Mouse (Mus musculus) thymus, postnatal 0 days (tissue): ENCODE results near the gene Fam205c. TPM values are rescaled to one million over a fixed set of nuclear protein-coding genes. Genes with fewer than 3 reads are reported as not detected.
"Not testable (repeated sequence)": the region's sequence is repeated elsewhere in the genome, so short reads cannot be mapped to it uniquely, and the experiment has no call there.

Source experiments
- DNase-seq: peaks from one replicate; pipeline ENCODE4 v3.0.0-alpha.2; 2015; ENCODE audit warnings: low spot score
- polyA plus RNA-seq: library from polyadenylated mRNA; unstranded; fragments of >200 nt; fragmentation: Nextera tagmentation; extraction: Ambion mirVana; gene quantifications from 2 replicates; pipeline ENCODE4 v1.2.1, GENCODE M21; 2015

Fam205c gene
- polyA plus RNA-seq, 1 experiment from 2014 or later, result 0.14 TPM

- DNase-seq, result no peak
Observed at GRCm38 (mm10) chr4:42879829-42880676, 6.0 kb upstream of the Fam205c start.

GRCm38 (mm10) chr4:42877657-42878056 lies 3.6 kb upstream of the Fam205c start:
- DNase-seq, result no peak

GRCm38 (mm10) chr4:42876586-42877291 lies 2.7 kb upstream of the Fam205c start:
- peak; percentile 39 for DNase-seq

GRCm38 (mm10) chr4:42872746-42873435 lies 1.1 kb downstream of the Fam205c start:
- DNase-seq, result no peak

- no peak for DNase-seq
Observed at GRCm38 (mm10) chr4:42872151-42872550, 1.9 kb downstream of the Fam205c start.

GRCm38 (mm10) chr4:42870748-42871147 lies 3.3 kb downstream of the Fam205c start:
- no peak for DNase-seq

- no peak for DNase-seq
Observed at GRCm38 (mm10) chr4:42868193-42868592, 5.8 kb downstream of the Fam205c start.

GRCm38 (mm10) chr4:42867390-42867789 lies 6.6 kb downstream of the Fam205c start:
- DNase-seq, result no peak

GRCm38 (mm10) chr4:42863487-42863886 lies 10.5 kb downstream of the Fam205c start:
- DNase-seq, result not testable (repeated sequence)

- DNase-seq, result not testable (repeated sequence)
Observed at GRCm38 (mm10) chr4:42860483-42860882, 13.6 kb downstream of the Fam205c start.

- DNase-seq, result not testable (repeated sequence)
Observed at GRCm38 (mm10) chr4:42856671-42857070, 17.4 kb downstream of the Fam205c start, which contains the start of gene Gm12394. TSS of gene Gm12394 (minus strand) at chr4:42856771.

GRCm38 (mm10) chr4:42853788-42854187 lies 20.2 kb downstream of the Fam205c start, which contains the start of gene Fam205a1:
TSS of gene Fam205a1 (minus strand) at chr4:42853888.
- not testable (repeated sequence) for DNase-seq

Other genes with a start within 250 kb of the Fam205c start
- gene Gm2564, start 244.5 kb downstream of the Fam205c start, polyA plus RNA-seq, result 18.8 and 20.8 TPM in 2 replicates
- gene Ccl27b, start 219.0 kb downstream of the Fam205c start, polyA plus RNA-seq, result 16.4 TPM in 1 of 2 replicates, not detected in the other
- 0.23 and 0.30 TPM in 2 replicates for gene Il11ra2, start 212.3 kb downstream of the Fam205c start, polyA plus RNA-seq
- gene 4930578G10Rik, start 138.7 kb downstream of the Fam205c start, polyA plus RNA-seq, result not detected in 2 replicates
- gene Ccl19, start 117.7 kb downstream of the Fam205c start, polyA plus RNA-seq, result 16.2 and 22.5 TPM in 2 replicates
- 410 and 451 TPM in 2 replicates for gene Ccl21a, start 100.2 kb downstream of the Fam205c start, polyA plus RNA-seq
- gene Fam205a1, start 20.3 kb downstream of the Fam205c start, polyA plus RNA-seq, result not detected in 2 replicates
- gene Gm12394, start 17.5 kb downstream of the Fam205c start, polyA plus RNA-seq, result 0.04 and 0.10 TPM in 2 replicates
- 0.12 and 0.39 TPM in 2 replicates for gene Phf24, start 42.4 kb upstream of the Fam205c start, polyA plus RNA-seq
- gene Dnajb5, start 75.6 kb upstream of the Fam205c start, polyA plus RNA-seq, result 2.8 and 3.3 TPM in 2 replicates
- gene 1700022I11Rik, start 95.4 kb upstream of the Fam205c start, polyA plus RNA-seq, result 0.38 and 0.40 TPM in 2 replicates
- 371 and 396 TPM in 2 replicates for gene Vcp, start 126.3 kb upstream of the Fam205c start, polyA plus RNA-seq
- gene Fancg, start 136.3 kb upstream of the Fam205c start, polyA plus RNA-seq, result 20.1 and 23.9 TPM in 2 replicates
- gene Pigo, start 151.6 kb upstream of the Fam205c start, polyA plus RNA-seq, result 17.0 and 18.3 TPM in 2 replicates
- gene Stoml2, start 157.5 kb upstream of the Fam205c start, polyA plus RNA-seq, result 207 and 226 TPM in 2 replicates
- 2.4 and 3.0 TPM in 2 replicates for gene Fam214b, start 172.0 kb upstream of the Fam205c start, polyA plus RNA-seq
- 0.15 and 0.29 TPM in 2 replicates for gene Unc13b, start 184.7 kb upstream of the Fam205c start, polyA plus RNA-seq